Mouse (Mus musculus) stomach, embryonic 16.5 days (tissue): ENCODE results near the gene Prkcz. TPM values are rescaled to one million over a fixed set of nuclear protein-coding genes. Genes with fewer than 3 reads are reported as not detected.

Source experiments
- ATAC-seq: fragments of 200-750 bp; cut with Nextera tagmentation; 2 replicates; pipeline ENCODE4 v1.8.0; 2017; ENCODE audit warnings: moderate number of reproducible peaks, moderate TSS enrichment; ENCODE audit not compliant: insufficient read depth, low FRiP score
- H3K27ac ChIP-seq: fragments of 300-500 bp; sonication (generic); 2 replicates; pipeline ENCODE4 v1.5.1; 2014; ENCODE audit warnings: low read length
- H3K27me3 ChIP-seq: fragments of 300-500 bp; sonication (generic); 2 replicates; pipeline ENCODE4 v1.6.1; 2014; ENCODE audit warnings: low read length, control low read depth, mixed read lengths; ENCODE audit not compliant: control insufficient read depth, insufficient read depth
- H3K36me3 ChIP-seq: fragments of 300-500 bp; sonication (generic); 2 replicates; pipeline ENCODE4 v1.6.1; 2014; ENCODE audit warnings: low read length; ENCODE audit not compliant: control insufficient read depth, insufficient read depth
- H3K4me1 ChIP-seq: fragments of 300-500 bp; sonication (generic); 2 replicates; pipeline ENCODE4 v1.6.1; 2014; ENCODE audit warnings: low read length, control low read depth, mixed read lengths; ENCODE audit not compliant: control insufficient read depth, insufficient read depth
- H3K4me2 ChIP-seq: fragments of 300-500 bp; sonication (generic); 2 replicates; pipeline ENCODE4 v1.6.1; 2014; ENCODE audit warnings: low read depth, low read length, mixed read lengths
- H3K4me3 ChIP-seq: fragments of 300-500 bp; sonication (generic); replicated peaks from 2 replicates; pipeline ENCODE4 v1.5.1; 2014; ENCODE audit warnings: mild to moderate bottlenecking, low read length
- H3K9ac ChIP-seq: fragments of 300-500 bp; sonication (generic); 2 replicates; pipeline ENCODE4 v1.6.1; 2014; ENCODE audit warnings: low read length
- H3K9me3 ChIP-seq: fragments of 300-500 bp; sonication (generic); replicated peaks from 2 replicates; pipeline ENCODE4 v1.6.1; 2016; ENCODE audit warnings: low read length, control low read depth; ENCODE audit not compliant: control insufficient read depth
- WGBS: fragments of 180-500 bp; shearing (Covaris S2); extraction: QIAGEN DNeasy Blood & Tissue Kit; methylation state at CpG from one replicate; pipeline ENCODE4 v1.1.7; 2014; 5-methylcytosine and 5-hydroxymethylcytosine counted together
- polyA plus RNA-seq: library from polyadenylated mRNA; unstranded; fragments of >200 nt; fragmentation: Nextera tagmentation; extraction: Ambion mirVana; gene quantifications from 2 replicates; pipeline ENCODE4 v1.2.1, GENCODE M21; 2015

Gene Prkcz
- polyA plus RNA-seq, 1 experiment from 2014 or later: 16.7 TPM

DNA sequence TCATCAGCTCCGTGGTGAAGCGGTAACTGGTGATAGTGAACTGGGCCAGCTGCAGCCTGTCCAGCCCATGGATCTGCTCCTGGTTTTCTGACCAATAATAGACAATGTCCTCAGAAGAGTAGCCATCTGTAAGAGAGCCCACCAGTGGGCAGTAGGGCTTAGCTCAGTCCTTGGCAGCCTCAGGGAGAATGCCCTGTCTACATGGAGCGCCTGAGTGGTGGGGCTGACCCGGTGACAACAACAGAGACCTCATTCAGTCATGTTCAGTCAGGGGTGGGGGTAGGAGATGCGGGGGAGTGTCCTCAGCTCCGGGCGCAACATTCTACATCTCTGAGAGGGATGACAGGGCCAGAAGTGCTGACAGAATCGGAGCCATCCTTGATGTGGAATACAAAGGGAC lies 26.0 kb upstream of the Prkcz start:
- H3K4me2 ChIP-seq: no peak overlapping the region
- no peaks in the 10 kb centered on the region for H3K9me3 ChIP-seq
- H3K27me3 ChIP-seq: no peaks in the 10 kb centered on the region
- WGBS: 78% methylated on average over 8 of the region's 8 CpGs
- H3K4me1 ChIP-seq: no peaks in the 10 kb centered on the region
- ATAC-seq: no peak
- no peak overlapping the region for H3K9ac ChIP-seq
- H3K27ac ChIP-seq: no peak overlapping the region
- no peak overlapping the region for H3K4me3 ChIP-seq
- no peaks in the 10 kb centered on the region for H3K36me3 ChIP-seq

DNA sequence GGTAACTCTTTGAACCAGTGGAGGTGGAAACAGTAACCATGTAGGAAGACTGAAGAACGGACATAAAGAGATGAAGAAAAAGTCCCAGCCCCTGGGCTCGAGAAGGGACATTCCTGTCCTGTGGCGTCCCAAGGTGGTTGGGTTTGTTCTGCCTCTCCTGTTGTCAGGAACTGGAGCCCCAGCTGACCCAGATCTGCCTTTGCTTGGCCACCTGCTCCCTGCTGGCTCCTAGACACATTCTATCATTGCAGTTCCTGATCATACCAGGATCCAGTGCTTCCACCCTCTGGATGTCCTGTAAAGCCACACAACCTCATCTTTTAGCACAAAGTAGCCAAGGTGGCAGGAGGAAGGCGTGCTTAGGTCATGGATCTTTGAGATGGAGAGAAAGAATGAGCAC lies 22.2 kb upstream of the Prkcz start:
- ATAC-seq: no peak
- Histone ChIP-seq H3K4me3 (no peak overlapping the region), H3K27me3 (no peaks in the 10 kb centered on the region), H3K4me2 (no peak overlapping the region), H3K27ac (no peak overlapping the region), H3K4me1 (no peaks in the 10 kb centered on the region), H3K36me3 (no peaks in the 10 kb centered on the region), H3K9ac (no peak overlapping the region), H3K9me3 (no peaks in the 10 kb centered on the region)
- WGBS: 70% methylated on average over 4 of the region's 4 CpGs

DNA sequence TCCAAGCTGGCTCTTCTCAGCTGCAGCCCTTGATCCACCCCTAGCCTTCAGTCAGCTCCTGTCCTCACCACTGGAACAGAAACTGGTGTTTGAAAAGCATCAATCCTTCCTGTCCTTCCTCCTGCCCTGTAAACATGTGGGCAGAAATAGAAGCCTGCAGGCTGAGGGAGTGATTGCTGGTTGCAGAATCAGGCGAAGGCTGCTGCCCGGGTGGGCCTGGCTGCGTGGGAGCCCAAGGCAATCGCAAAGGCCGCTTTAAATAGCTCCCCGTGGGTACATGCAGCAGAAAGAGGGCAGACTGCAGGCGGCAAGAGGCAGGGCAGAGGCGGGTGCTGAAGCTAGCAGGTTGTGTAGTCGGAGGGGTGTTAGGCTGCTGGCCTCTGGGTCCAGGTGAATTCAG lies 21.6 kb upstream of the Prkcz start:
- H3K27me3 ChIP-seq: no peaks in the 10 kb centered on the region
- H3K27ac ChIP-seq: no peak overlapping the region
- no peak overlapping the region for H3K4me3 ChIP-seq
- no peaks in the 10 kb centered on the region for H3K4me1 ChIP-seq
- ATAC-seq: no peak
- no peaks in the 10 kb centered on the region for H3K36me3 ChIP-seq
- H3K4me2 ChIP-seq: no peak overlapping the region
- 24% methylated on average over 9 of the region's 9 CpGs for WGBS
- H3K9me3 ChIP-seq: no peaks in the 10 kb centered on the region
- H3K9ac ChIP-seq: no peak overlapping the region; the same call in 1 of the 2 replicates

DNA sequence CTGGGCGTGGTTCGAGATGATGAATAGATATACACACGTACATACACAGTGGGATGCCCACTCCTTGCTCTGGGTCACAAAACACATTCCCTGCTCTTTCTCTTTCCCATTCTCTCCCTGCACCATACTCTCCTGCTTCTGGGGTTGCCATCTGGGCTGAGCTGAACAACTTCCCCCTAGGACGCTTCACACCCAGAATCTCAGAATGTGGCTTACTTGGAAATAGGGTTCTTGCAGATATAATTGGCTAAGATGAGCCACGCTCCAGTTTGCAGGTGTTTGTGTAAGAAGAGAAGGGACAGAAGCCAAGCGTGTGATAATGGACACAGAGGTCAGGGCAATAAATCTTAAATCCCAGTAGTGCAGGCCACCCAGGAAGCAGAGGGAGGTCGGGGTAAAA lies 20.8 kb upstream of the Prkcz start:
- Histone ChIP-seq H3K9me3 (no peaks in the 10 kb centered on the region), H3K4me2 (no peak overlapping the region), H3K9ac (no peak overlapping the region), H3K36me3 (no peaks in the 10 kb centered on the region), H3K4me1 (no peaks in the 10 kb centered on the region), H3K4me3 (no peak overlapping the region), H3K27me3 (no peaks in the 10 kb centered on the region), H3K27ac (no peak overlapping the region)
- WGBS: 24% methylated on average over 7 of the region's 7 CpGs
- ATAC-seq: no peak

DNA sequence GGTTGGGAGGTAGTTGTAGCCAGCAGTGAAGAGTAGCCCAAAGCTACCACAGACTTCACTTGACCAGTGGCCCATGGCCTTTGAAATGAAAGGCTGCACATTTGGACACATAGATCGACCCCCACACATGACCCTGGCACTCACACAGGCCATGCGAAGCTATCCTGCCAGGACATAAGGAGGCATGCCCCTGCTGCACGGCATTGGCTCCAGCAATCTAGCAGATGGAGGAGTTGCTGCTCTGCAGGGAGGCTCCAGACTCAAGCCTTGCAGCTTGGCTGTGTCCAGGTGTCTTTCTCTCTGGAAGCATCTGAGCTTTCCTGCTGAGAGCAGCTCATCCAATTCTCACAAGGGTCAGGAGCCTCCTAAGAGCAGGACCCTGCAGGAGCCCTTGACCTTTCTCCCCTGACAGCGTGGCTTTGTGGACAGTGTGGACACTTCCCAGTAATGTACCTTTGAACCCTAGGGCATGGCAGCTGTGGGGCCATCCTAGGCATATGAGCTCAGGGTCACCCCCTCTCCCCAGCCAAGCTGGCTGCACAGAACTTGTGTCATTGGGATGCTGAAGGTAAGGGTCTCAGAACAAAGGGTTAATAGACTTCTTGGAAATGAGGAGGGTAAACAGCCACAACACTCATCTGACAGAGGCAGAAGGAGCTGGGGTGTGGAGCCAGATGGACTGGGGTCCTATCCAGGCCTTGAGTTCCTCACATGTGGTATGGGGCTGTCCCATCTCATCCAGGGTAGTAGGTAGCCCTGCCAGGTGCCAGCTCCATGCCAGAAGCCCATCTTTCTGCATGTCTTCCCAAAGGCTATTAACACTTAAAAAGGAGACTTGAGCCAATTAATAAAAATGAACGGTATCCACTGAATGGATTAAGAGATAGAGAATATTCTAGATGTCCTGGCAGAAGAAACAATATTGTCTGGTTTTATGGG lies 10.9 kb upstream of the Prkcz start:
- H3K36me3 ChIP-seq: no peaks in the 10 kb centered on the region
- ATAC-seq: no peak
- 72% methylated on average over 5 of the region's 5 CpGs for WGBS
- no peak overlapping the region for H3K4me3 ChIP-seq
- H3K27ac ChIP-seq: no peak overlapping the region
- H3K4me2 ChIP-seq: no peak overlapping the region
- H3K4me1 ChIP-seq: no peaks in the 10 kb centered on the region
- H3K27me3 ChIP-seq: no peaks in the 10 kb centered on the region
- no peak overlapping the region for H3K9ac ChIP-seq
- H3K9me3 ChIP-seq: no peaks in the 10 kb centered on the region

DNA sequence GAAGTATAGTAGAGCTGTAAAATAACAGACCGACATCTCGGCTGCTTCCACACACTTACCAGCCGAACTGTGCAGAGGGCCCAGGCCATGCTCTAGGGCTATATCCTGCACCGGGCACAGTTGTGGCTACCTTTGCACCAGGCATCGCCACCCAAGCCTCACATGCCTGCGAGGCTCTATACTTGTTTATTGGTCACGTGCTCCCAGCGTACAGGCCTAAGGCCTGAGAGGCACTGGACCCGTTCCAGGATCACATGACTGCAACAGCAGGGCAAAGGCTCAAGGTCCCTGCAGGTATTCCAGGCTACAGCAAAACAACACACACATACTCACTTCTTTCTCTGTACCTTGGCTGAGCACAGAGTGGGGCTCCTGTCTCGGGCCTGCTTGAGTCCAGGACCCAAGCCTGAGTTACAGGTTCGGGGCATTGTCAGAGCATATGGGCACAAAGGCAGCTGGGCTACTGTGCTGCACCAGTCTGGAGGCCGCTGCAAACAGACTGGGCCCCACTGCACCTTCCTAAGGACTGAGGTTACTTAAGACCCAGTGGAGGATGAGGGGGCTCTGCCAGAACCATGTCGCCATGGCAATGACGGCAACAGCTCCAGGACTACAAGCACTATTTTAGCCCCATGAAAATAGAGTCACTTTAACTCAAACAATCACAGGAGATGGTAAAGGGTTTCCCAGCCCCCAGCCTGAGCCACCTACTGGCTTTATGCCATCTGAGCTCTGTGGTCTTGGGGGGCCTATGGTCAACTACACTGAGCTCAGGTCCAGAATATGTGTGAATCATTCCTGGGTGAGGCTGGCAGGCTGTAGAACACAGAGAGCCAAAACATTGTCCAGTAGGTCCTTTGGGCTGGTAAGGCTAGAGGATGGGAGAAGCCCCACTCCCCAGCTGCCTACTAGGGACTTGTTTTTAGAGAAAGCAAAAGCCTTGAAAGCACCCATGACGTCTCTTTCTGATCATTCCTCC lies 9.9 kb upstream of the Prkcz start:
- no peak overlapping the region for H3K9ac ChIP-seq
- no peak overlapping the region for H3K27ac ChIP-seq
- no peaks in the 10 kb centered on the region for H3K36me3 ChIP-seq
- H3K9me3 ChIP-seq: no peaks in the 10 kb centered on the region
- H3K4me3 ChIP-seq: no peak overlapping the region
- no peaks in the 10 kb centered on the region for H3K27me3 ChIP-seq
- no peak overlapping the region for H3K4me2 ChIP-seq
- 0 out of 2 replicates have a peak, but pooled peaks have one; percentile 17 for ATAC-seq
- 84% methylated on average over 15 of the region's 15 CpGs for WGBS
- H3K4me1 ChIP-seq: no peaks in the 10 kb centered on the region

DNA sequence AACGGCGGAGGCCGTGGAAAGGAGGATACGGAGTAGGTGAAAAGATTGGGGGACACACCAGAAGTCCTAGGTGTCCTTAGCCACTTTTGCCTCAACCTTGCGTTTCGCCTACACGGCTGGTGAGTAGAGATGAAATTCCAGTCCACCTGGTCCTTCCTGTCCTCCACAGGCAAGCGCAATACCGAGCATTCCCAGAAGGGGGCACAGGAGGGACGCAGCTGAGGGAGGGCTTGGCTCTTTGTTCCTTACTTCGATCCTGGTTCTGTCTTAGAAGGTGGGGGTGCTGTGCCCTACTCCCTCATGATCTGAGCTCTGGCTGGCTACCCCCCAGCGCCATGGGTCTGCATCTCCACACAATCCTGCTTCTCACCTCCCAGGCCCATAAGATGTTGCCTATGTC lies 7.5 kb upstream of the Prkcz start:
- Histone ChIP-seq H3K9ac (no peak overlapping the region), H3K36me3 (no peaks in the 10 kb centered on the region), H3K9me3 (no peaks in the 10 kb centered on the region), H3K4me3 (no peak overlapping the region), H3K27me3 (no peaks in the 10 kb centered on the region), H3K4me2 (no peak overlapping the region), H3K27ac (no peak overlapping the region), H3K4me1 (no peaks in the 10 kb centered on the region)
- 34% methylated on average over 12 of the region's 12 CpGs for WGBS
- no peak for ATAC-seq

DNA sequence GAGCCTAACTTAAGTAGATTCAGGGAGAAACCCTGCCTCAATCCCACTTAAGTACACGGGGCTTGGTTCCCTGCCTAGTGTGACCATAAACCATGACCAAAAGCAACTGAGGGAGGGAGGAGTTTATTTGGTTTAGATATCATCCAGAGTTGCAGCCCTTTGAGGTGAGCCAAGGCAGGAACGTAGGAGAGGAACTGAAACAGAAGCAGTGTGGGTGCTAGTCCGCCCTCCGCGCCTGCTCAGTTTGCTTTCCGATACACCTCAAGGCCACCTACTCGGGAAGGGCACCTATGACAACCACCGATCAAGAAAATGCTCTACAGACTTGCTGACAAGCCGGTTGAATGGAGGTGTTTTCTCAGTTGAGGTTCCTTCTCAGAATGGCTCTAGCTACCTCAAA lies 6.6 kb upstream of the Prkcz start:
- Histone ChIP-seq H3K27ac (no peak overlapping the region), H3K9ac (no peak overlapping the region), H3K36me3 (no peaks in the 10 kb centered on the region), H3K4me2 (no peak overlapping the region), H3K4me1 (no peaks in the 10 kb centered on the region), H3K9me3 (no peaks in the 10 kb centered on the region), H3K4me3 (no peak overlapping the region), H3K27me3 (peaks cover 4% of the 10 kb centered on the region; the same call in 1 of the 2 replicates)
- WGBS: 73% methylated on average over 9 of the region's 9 CpGs
- no peak for ATAC-seq

DNA sequence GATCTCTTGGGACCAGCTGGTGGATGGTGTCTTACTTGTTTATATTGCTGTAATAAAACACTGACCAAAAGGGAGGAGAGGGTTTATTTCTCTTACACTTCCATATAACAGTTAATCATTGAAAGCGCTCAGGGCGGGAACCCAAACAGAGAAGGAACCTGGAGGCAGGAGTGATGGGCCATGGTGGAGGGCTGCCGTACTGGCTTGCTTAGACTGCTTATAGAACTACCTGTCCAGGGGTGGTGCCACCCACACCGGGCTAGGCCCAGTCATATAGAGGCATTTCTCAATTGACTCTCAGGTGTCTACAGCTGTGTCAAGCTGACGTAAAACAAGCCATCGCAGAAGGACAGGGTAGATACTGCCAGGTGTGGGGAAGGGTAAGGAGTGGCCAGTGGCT lies 5.6 kb upstream of the Prkcz start:
- Histone ChIP-seq H3K9me3 (no peaks in the 10 kb centered on the region), H3K4me3 (no peak overlapping the region), H3K9ac (no peak overlapping the region), H3K4me2 (no peak overlapping the region), H3K36me3 (no peaks in the 10 kb centered on the region), H3K27ac (no peak overlapping the region), H3K27me3 (peaks cover 14% of the 10 kb centered on the region), H3K4me1 (peaks cover 4% of the 10 kb centered on the region; the same call in 1 of the 2 replicates)
- WGBS: 59% methylated on average over 6 of the region's 6 CpGs
- no peak for ATAC-seq
